Mouse (Mus musculus): ENCODE results near the gene Fam217b. TPM values are rescaled to one million over a fixed set of nuclear protein-coding genes. Genes with fewer than 3 reads are reported as not detected.
A peak's percentile ranks its signal among the peaks of the same experiment; 100 is the strongest.

The Fam217b gene
- polyA plus RNA-seq, 1 experiment from 2014 or later, result 2.0 TPM

DNA sequence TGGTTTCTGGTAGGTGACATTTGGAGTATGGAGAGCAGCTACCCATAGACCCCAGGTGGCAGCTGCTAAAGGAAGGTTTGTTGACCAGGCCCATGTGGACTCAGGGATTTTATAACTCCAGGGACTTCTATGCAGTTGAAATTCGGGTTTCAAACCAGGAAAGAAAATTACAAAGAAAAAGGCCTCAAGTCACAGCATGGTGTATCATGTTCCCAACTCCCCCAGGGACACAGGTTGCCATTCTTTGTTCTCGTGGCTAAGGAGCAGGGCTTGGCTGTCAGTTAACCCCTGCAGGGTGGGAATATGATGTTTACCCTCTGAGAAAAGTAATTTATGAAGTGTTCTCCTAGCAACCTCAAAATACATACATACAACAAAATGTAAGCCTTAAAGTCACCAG, 35.9 kb downstream of the Fam217b start:
- ATAC-seq (ENCODE audit: low FRiP score, low read depth), result no peak
- H3K27ac ChIP-seq (replicated peaks), result no peak overlapping the region
- H3K4me2 ChIP-seq (replicated peaks), result no peak overlapping the region
- no peak overlapping the region for H3K9ac ChIP-seq (replicated peaks)
- no peaks in the 10 kb centered on the region for H3K36me3 ChIP-seq
- 18% methylated on average over 2 of the region's 2 CpGs for WGBS
- H3K4me1 ChIP-seq, result peaks cover 2% of the 10 kb centered on the region; the same call in 1 of the 2 replicates
- no peak overlapping the region for H3K4me3 ChIP-seq
- H3K9me3 ChIP-seq, result no peaks in the 10 kb centered on the region
- no peaks in the 10 kb centered on the region for H3K27me3 ChIP-seq

GRCm38 (mm10) chr2:178450961-178451360, 36.6 kb downstream of the Fam217b start:
- no peaks in the 10 kb centered on the region for H3K9me3 ChIP-seq
- H3K36me3 ChIP-seq, result no peaks in the 10 kb centered on the region
- no peak overlapping the region for H3K4me3 ChIP-seq
- ATAC-seq (ENCODE audit: low FRiP score, low read depth), result no peak
- no peak overlapping the region for H3K9ac ChIP-seq (replicated peaks)
- peaks cover 2% of the 10 kb centered on the region; the same call in 1 of the 2 replicates for H3K4me1 ChIP-seq
- no peak overlapping the region for H3K4me2 ChIP-seq (replicated peaks)
- H3K27ac ChIP-seq (replicated peaks), result no peak overlapping the region
- WGBS, result 66% methylated on average over 10 of the region's 10 CpGs
- H3K27me3 ChIP-seq, result no peaks in the 10 kb centered on the region

- H3K4me1 ChIP-seq, result peaks cover 2% of the 10 kb centered on the region; the same call in 1 of the 2 replicates
- H3K4me3 ChIP-seq, result no peak overlapping the region
- ATAC-seq (ENCODE audit: low FRiP score, low read depth), result peak; percentile 52; the same call in 1 of the 2 replicates
- H3K36me3 ChIP-seq, result no peaks in the 10 kb centered on the region
- H3K9ac ChIP-seq (replicated peaks), result no peak overlapping the region
- 53% methylated on average over 17 of the region's 17 CpGs for WGBS
- peak overlapping the region; percentile 56 for H3K27ac ChIP-seq (replicated peaks)
- no peaks in the 10 kb centered on the region for H3K27me3 ChIP-seq
- H3K9me3 ChIP-seq, result no peaks in the 10 kb centered on the region
- no peak overlapping the region for H3K4me2 ChIP-seq (replicated peaks)
Observed at GRCm38 (mm10) chr2:178454664-178455516, 40.6 kb downstream of the Fam217b start.

DNA sequence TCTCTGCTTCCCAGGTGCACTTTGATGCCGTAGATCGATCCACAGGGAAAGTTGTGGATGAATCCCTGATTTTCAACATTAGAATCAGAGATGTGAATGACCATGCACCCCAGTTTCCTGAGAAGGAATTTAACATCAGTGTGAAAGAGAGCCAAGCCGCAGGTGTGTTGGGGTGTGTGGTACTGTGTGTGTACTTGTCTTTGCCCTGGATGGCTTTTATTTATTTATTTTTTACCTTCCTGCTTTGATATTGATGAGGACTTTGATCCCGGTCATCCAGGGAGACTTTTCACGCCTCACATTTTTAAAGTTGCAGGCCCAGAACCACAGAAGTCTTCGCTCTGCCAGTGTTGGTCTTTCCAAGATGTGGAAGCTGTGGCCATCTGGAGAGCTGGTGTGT, 43.1 kb downstream of the Fam217b start:
- 94% methylated on average over 6 of the region's 6 CpGs for WGBS
- ATAC-seq (ENCODE audit: low FRiP score, low read depth), result no peak
- H3K27ac ChIP-seq (replicated peaks), result no peak overlapping the region

GRCm38 (mm10) chr2:178460353-178460752, 46.0 kb downstream of the Fam217b start:
- ATAC-seq (ENCODE audit: low FRiP score, low read depth), result no peak
- Histone ChIP-seq H3K27me3 (no peaks in the 10 kb centered on the region), H3K4me3 (no peak overlapping the region), H3K4me2 (replicated peaks) (no peak overlapping the region), H3K9me3 (no peaks in the 10 kb centered on the region), H3K9ac (replicated peaks) (no peak overlapping the region), H3K27ac (replicated peaks) (no peak overlapping the region), H3K36me3 (no peaks in the 10 kb centered on the region), H3K4me1 (no peaks in the 10 kb centered on the region)
- WGBS, result 70% methylated on average over 5 of the region's 5 CpGs

More for the DNA sequence above, 43.1 kb downstream of the Fam217b start:
- peaks cover 2% of the 10 kb centered on the region; the same call in 1 of the 2 replicates for H3K4me1 ChIP-seq
- H3K36me3 ChIP-seq, result no peaks in the 10 kb centered on the region
- H3K27me3 ChIP-seq, result no peaks in the 10 kb centered on the region
- H3K9ac ChIP-seq (replicated peaks), result no peak overlapping the region
- H3K9me3 ChIP-seq, result no peaks in the 10 kb centered on the region
- H3K4me3 ChIP-seq, result no peak overlapping the region
- no peak overlapping the region for H3K4me2 ChIP-seq (replicated peaks)

DNA sequence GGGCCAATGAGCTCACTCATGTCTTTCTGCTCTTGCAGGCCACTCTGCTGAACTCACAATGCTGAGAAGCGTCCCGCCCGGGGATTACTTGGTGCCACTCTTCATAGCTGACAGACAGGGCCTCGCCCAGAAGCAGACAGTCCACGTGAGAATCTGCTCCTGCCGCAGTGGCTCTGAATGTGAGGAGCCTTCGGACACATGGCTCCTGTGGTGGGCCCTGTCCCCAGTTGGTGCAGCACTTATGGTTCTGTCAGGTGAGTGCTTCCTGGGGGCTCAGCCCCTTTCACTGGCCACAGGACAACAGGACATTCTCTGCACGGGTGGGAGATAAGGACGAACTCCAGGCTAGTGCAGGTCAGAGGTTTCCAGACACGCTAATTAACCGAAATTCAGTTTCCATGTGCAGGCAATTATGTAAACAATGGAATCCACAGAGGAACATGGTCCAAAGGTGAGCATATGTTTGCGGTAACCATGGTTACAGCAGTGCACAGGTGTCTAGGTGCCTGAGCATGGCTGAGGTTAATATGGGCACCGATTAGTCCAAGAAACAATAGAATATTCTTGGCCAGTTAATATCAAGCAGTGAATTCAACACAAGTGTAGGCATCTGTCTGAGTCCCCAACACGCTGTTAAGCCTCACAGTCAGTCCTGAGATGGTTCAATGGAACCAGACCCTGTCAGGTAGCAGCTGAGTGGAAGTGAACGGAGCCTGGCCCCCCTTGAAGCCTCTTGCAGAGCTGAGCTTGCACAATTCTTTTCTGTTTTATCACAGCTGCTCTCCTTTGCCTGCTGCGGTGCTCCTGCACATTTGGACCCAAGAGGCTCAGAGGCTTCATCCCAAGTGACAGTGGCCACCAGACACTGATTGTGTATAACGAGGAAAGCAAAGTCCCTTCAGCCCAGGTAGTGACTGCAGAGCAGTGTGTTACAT, 57.5 kb downstream of the Fam217b start:
- H3K4me2 ChIP-seq (replicated peaks), result no peak overlapping the region
- no peak overlapping the region for H3K4me3 ChIP-seq
- H3K27me3 ChIP-seq, result no peaks in the 10 kb centered on the region
- ATAC-seq (ENCODE audit: low FRiP score, low read depth), result no peak
- H3K27ac ChIP-seq (replicated peaks), result no peak overlapping the region
- H3K9me3 ChIP-seq, result no peaks in the 10 kb centered on the region
- WGBS, result 78% methylated on average over 17 of the region's 17 CpGs
- no peaks in the 10 kb centered on the region for H3K4me1 ChIP-seq
- H3K9ac ChIP-seq (replicated peaks), result no peak overlapping the region
- H3K36me3 ChIP-seq, result no peaks in the 10 kb centered on the region

DNA sequence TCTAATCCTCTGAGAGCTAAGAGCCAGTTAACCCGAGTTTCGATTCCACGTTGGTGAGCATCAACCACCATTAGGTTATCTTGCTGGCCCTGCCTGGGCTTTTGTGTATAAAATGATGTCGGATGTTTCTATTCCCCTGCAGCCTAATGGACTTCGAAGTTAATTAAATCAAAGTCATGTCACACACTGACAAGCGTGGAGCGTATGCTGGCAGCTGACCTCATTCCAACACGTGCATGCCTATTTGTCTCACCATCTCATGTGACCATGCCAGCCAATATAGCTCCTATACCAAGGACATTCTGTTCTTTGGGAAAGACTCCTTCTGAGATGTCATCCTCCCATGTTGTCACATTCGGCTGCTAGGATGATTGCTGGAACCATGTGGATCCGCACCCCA, 59.6 kb downstream of the Fam217b start:
- Histone ChIP-seq H3K36me3 (no peaks in the 10 kb centered on the region), H3K4me2 (replicated peaks) (no peak overlapping the region), H3K4me1 (no peaks in the 10 kb centered on the region), H3K27ac (replicated peaks) (no peak overlapping the region), H3K9ac (replicated peaks) (no peak overlapping the region), H3K9me3 (no peaks in the 10 kb centered on the region), H3K4me3 (no peak overlapping the region), H3K27me3 (no peaks in the 10 kb centered on the region)
- ATAC-seq (ENCODE audit: low FRiP score, low read depth), result peak; percentile 52; the same call in 1 of the 2 replicates
- WGBS, result 76% methylated on average over 10 of the region's 10 CpGs

Other genes starting within 250 kb of the Fam217b start
- gene Sycp2, start 6.8 kb upstream of the Fam217b start, polyA plus RNA-seq (2016; fragmentation: Nextera tagmentation; extraction: Ambion mirVana), result 0.07 and 0.17 TPM in 2 replicates
- 1.3 and 1.4 TPM in 2 replicates for gene Ppp1r3d, start 52 bp upstream of the Fam217b start, polyA plus RNA-seq (2016; fragmentation: Nextera tagmentation; extraction: Ambion mirVana)
- 0.18 TPM in 1 of 2 replicates, not detected in the other for gene Cdh26, start 16.0 kb downstream of the Fam217b start, polyA plus RNA-seq (2016; fragmentation: Nextera tagmentation; extraction: Ambion mirVana)